Mouse (Mus musculus): Measurements from ENCODE around the gene Ptprs.

GRCm38 (mm10) chr17:56453689-56454088 lies 22.6 kb downstream of the Ptprs start:
- no peak for TF ChIP-seq CTCF (IDR thresholded peaks at IDR 0.05)
- TF ChIP-seq POLR2A (IDR thresholded peaks at IDR 0.05; ENCODE audit: insufficient read depth, low read depth, low read length): no peak
- TF ChIP-seq EP300 (IDR thresholded peaks at IDR 0.05; ENCODE audit: insufficient read depth, low read depth, low read length): no peak

Data from heart, adult 2 months (tissue).